Mouse (Mus musculus) kidney, postnatal 36 days (tissue): Measurements from ENCODE around the gene Xylt1.

Source experiments
- DNase-seq, 2 experiments: peaks; one replicate each; pipeline ENCODE4 v3.0.0; 2021 to 2022; ENCODE audit warnings: mixed read lengths in 2 of 2

Xylt1 gene

GRCm38 (mm10) chr7:117395511-117395910 is 14.7 kb downstream of the Xylt1 start:
- DNase-seq = no peak

GRCm38 (mm10) chr7:117397877-117398276 is 17.1 kb downstream of the Xylt1 start:
- DNase-seq = no peak

- DNase-seq = no peak
These were observed 19.2 kb downstream of the Xylt1 start for GRCm38 (mm10) chr7:117399971-117400370.

GRCm38 (mm10) chr7:117401581-117401980 is 20.8 kb downstream of the Xylt1 start:
- peak; percentile 60 to 70 for DNase-seq

- no peak for DNase-seq
These were observed 25.6 kb downstream of the Xylt1 start for GRCm38 (mm10) chr7:117406336-117406735.

- DNase-seq = no peak
These were observed 28.6 kb downstream of the Xylt1 start for GRCm38 (mm10) chr7:117409268-117409988.

- no peak for DNase-seq
These were observed 31.1 kb downstream of the Xylt1 start for GRCm38 (mm10) chr7:117411874-117412273.

- DNase-seq = peak; percentile 49 to 63
These were observed 31.6 kb downstream of the Xylt1 start for GRCm38 (mm10) chr7:117412405-117412804.

GRCm38 (mm10) chr7:117414341-117415008 is 33.7 kb downstream of the Xylt1 start:
- no peak for DNase-seq

GRCm38 (mm10) chr7:117415009-117415363 is 34.2 kb downstream of the Xylt1 start:
- DNase-seq = no peak

GRCm38 (mm10) chr7:117419041-117419440 is 38.3 kb downstream of the Xylt1 start:
- DNase-seq = peak; percentile 44 to 78

- peak; percentile 50 to 52 for DNase-seq
These were observed 39.1 kb downstream of the Xylt1 start for GRCm38 (mm10) chr7:117419846-117420245.

- no peak for DNase-seq
These were observed 39.5 kb downstream of the Xylt1 start for GRCm38 (mm10) chr7:117420301-117420700.

GRCm38 (mm10) chr7:117420836-117421566 is 40.2 kb downstream of the Xylt1 start:
- DNase-seq = no peak

- DNase-seq = no peak
These were observed 44.1 kb downstream of the Xylt1 start for GRCm38 (mm10) chr7:117424841-117425240.

GRCm38 (mm10) chr7:117426366-117426765 is 45.6 kb downstream of the Xylt1 start:
- DNase-seq = peak; percentile 62 to 72

GRCm38 (mm10) chr7:117428690-117429224 is 48.0 kb downstream of the Xylt1 start:
- DNase-seq = no peak

GRCm38 (mm10) chr7:117429483-117429882 is 48.7 kb downstream of the Xylt1 start:
- DNase-seq = no peak

GRCm38 (mm10) chr7:117429895-117430294 is 49.1 kb downstream of the Xylt1 start:
- DNase-seq = no peak

- no peak for DNase-seq
These were observed 49.7 kb downstream of the Xylt1 start for GRCm38 (mm10) chr7:117430361-117430935.

- peak; percentile 87 to 94 for DNase-seq
These were observed 52.9 kb downstream of the Xylt1 start for GRCm38 (mm10) chr7:117433641-117434040.

- no peak for DNase-seq
These were observed 54.3 kb downstream of the Xylt1 start for GRCm38 (mm10) chr7:117435091-117435490.
